Mouse (Mus musculus) ES-CJ7 (cell line): ENCODE data around the gene Tbx10.
"Not testable (repeated sequence)": the region's sequence is repeated elsewhere in the genome, so short reads cannot be mapped to it uniquely, and the experiment has no call there.

Experiments used
- DNase-seq: peaks from one replicate; pipeline ENCODE4 v3.0.0; 2011; ENCODE audit warnings: low read depth, low spot score

Gene Tbx10

GRCm38 (mm10) chr19:3992416-3992815 is at the start of gene Tbx10:
Gene Tbx10 (plus strand): TSS chr19:3992752.
- no peak for DNase-seq

DNA sequence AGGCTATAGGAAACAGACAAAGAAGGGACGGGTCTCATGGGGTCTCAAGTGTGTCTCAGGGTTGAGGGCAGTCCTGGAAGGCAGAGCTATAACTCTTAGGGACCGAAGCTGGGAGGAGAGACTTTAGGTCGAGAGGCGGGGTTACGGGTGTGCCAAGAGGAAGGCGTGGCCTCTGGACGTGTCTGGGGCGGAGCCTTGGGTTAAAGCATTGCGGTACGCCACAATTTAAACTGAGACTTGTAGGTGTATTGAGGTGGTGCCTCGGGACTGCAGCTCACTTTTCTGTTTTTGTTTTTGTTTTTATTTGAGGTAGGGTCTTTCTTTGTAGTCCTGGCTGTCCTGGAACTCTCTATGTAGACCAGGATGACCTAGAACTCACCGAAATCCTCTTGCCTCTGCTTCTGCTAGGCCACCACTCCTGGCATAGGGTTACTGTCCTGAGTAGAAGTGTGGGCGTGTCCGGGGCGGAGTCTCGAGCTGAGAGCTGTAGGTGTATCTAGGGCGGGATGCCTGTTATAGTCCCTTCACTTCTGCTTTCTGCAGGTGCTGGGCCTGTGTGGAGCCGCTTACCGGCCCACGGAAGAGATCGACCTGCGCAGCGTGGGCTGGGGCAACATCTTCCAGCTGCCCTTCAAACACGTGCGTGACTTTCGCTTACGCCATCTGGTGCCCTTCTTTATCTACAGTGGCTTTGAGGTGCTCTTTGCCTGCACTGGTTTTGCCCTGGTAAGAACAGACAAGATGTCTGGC is 49.4 kb upstream of the Tbx10 start:
- DNase-seq: peak; percentile 85

- no peak for DNase-seq
These were observed 46.5 kb upstream of the Tbx10 start for GRCm38 (mm10) chr19:3945872-3946564.

DNA sequence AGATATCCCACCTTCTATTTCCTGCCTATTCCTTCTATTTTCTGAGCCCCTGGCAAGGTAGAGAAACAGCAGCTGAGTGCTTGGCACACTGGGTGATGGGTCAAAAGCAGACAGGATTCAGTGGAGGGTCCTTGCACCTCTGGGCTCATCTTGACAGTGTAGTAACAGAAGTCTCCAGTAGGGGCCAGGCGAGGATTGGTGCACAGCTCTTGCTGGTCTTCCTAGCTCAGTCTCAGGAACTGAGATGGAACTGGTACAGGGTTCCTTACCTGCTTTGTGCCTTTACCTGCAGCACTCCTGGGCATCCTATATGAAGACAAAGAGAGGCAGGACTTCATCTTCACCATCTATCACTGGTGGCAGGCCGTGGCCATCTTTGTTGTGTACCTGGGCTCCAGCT is 45.8 kb upstream of the Tbx10 start:
- DNase-seq: peak; percentile 79

DNA sequence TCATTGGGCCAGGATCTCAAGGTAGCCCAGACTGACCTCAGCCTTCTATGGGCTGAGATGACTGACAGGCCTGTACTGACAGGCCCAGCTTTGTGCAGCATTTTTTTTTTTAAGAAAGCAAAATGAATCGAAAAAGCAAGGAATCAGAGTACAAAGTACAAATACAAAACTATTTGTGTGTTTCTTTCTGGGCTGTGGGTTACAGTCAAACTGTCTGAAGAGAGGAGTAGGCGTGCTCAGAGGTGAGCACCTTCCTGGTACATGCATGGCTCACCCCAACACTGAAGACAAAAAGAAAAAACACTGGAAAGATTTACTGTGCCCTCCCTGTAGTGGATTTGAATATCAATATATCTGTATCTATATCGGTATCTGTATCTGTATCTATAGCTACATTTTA is 44.7 kb upstream of the Tbx10 start:
- no peak for DNase-seq

DNA sequence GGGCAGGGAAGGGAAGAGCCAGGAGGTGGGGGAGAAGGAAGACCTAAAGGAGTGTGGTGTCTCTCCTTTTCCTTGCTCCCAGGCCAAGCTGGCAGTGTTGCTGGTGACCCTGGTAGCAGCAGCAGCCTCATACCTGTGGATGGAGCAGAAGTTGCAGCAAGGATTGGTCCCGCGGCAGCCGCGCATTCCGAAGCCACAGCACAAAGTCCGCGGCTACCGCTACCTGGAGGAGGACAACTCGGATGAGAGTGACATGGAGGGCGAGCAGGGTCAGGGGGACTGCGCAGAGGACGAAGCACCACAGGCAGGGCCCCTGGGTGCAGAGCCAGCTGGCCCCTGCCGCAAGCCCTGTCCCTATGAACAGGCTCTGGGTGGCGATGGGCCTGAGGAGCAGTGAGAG is 44.0 kb upstream of the Tbx10 start:
- no peak for DNase-seq

DNA sequence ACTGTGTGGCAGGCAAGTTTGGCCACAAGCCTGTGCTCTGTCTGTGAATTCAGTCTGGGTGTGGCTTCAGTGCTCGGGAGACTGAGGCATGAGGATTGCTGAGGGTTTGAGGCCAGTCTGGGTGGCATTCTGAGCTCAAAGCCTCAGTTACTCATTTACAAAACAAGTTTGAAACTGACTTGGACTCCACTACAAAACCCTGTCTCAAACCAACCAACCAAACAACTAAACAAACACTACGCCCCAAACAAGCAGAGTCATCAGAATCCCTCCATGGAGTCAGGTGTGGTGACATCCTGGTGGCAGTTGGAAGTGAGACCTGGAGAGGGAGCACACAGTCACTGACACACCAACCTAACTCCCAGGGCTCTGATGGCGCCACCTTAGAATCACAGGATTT is 42.2 kb upstream of the Tbx10 start:
- DNase-seq: no peak

DNA sequence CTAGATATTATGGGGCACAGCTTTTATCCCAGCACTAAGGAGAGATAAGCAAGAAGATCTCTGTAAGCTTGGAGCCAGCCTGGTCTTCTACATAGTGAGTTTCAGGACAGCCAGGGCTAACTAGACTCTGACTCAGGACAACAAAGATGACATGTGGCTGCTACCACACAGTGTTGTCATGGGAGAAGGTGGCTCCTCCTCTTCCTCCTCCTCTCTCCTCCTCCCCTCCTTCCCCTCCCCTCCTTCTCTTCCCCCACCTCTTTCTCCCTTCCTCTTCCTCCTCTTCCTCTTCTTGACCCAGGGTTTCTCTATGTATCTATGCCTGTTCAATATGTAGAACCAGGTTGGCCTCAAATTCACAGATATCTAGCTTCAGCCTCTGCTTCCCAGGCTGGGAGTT is 41.1 kb upstream of the Tbx10 start:
- DNase-seq: no peak

- DNase-seq: no peak
These were observed 40.5 kb upstream of the Tbx10 start for GRCm38 (mm10) chr19:3952099-3952498.

- DNase-seq: no peak
These were observed 37.5 kb upstream of the Tbx10 start for GRCm38 (mm10) chr19:3955033-3955432.

GRCm38 (mm10) chr19:3955804-3956203 is 36.7 kb upstream of the Tbx10 start:
- no peak for DNase-seq

DNA sequence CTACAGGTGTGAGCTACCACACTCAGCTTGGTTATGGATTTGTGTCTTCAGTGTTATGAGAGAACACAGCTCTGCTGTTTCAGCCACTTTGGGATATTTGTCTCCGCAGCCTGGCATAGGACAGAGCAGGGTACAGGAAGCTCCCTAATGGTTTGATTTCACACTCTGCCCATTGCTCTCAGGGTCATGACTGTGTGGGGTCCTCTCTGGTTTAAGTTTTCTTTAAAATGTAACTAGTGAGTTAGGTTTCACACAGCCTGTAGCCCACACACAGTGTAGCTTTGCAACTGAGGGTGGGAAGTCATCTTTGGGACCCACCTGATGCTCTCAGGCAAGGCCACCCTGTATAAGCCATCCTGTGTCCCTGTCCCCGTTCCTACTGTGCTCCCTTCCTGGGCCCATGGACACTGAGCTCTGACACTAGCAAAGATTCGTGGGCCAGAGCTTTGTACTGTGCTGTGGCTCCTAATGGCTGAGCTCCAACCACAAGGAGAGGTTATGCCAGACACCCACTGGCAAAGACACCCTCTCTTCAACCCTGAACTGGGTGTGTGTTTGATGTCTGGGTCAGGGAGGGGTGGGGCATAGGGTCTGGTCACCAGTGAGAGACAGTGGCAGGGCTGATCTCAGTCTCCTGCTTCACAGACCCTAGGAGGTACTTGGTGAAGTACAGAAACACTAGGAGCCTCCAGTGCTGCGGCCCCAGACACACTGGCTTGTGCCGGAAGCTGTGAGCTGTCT is 35.1 kb upstream of the Tbx10 start:
- DNase-seq: not testable (repeated sequence)

DNA sequence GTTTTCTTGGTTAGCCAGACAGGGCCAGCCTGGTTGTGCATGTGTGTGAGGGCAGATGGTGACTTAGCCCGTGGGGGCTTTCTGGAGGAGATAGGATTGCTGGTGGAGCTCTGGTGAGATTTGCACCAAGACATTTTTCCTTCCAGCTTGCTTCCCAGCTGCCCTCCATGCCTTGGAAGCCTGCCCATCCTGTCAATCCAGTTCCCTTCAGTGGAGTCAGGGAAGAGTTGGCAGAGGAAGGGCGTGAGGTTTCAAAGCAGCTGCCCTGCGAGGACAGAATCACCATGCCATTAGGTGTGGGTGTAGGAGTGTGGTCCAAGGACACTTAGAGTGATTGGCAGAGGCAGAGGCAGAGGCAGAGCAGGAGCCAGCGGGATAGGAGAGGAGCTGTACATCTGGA is 34.1 kb upstream of the Tbx10 start, which contains the start of gene Aldh3b3:
Aldh3b3 (plus strand) TSS at position 176 of the 400 bp plus-strand sequence.
- no peak for DNase-seq

GRCm38 (mm10) chr19:3959030-3959429 is 33.5 kb upstream of the Tbx10 start:
- DNase-seq: no peak

- no peak for DNase-seq
These were observed 32.3 kb upstream of the Tbx10 start for GRCm38 (mm10) chr19:3960211-3960610.

DNA sequence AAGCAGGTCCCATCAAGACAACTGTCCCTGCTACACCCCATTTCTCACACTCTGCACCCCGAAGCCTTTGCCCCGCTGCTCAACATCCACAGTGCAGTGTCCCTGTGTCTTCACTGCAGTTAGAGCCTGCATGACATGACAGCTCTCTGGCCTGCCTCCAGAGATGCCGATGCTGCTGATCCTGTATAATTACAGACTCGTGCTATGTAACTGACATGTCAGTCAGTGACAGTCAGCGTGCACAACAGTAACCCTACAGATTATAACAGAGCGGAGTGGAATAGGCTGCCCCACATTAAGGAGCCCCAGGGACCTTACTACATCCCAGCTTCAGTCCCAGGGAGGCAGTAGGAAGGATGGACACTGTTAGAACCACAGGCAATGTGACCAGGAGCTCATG is 30.7 kb upstream of the Tbx10 start:
- not testable (repeated sequence) for DNase-seq

DNA sequence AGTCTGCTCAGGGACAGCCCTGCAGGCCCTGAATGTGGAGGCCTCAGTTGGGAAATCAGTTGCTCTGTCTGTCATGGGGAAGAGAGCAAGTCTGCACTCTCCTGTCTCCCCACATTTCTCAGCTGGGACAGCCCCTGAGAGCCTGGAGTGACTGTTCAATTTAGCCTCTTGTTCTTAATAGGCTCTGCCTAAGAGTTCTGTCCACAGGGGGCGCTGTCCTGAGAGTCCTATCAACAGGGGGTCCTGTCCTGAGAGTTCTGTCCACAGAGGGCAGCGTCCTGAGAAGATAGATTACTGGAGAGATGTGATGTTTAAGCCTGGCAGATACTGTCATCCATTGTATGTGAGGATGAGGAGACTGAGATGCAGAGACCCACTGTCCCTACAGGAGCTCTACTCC is 30.1 kb upstream of the Tbx10 start:
- DNase-seq: peak; percentile 58

DNA sequence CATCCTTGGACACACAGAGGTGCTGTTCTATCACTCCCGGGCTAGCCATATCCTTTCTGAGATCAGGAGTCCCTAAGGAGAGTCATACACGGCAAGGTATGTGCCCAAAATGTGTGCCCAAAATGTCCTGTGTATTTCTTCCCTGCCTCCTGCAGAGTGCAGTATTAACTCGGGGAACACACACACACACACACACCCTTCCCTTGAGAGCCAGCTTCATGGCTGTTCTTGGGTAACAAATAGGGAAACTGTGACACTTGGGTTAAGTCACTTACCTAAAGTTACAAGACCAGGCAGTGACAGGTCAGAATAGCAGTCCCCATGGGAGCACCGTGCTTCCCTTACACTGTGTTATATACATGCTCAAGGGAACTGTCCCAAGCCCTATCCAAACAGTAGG is 28.5 kb upstream of the Tbx10 start:
- DNase-seq: no peak

GRCm38 (mm10) chr19:3966330-3967075 is 26.0 kb upstream of the Tbx10 start:
- DNase-seq: peak; percentile 52

- no peak for DNase-seq
These were observed 25.3 kb upstream of the Tbx10 start for GRCm38 (mm10) chr19:3967258-3967657.

GRCm38 (mm10) chr19:3972229-3972628 is 20.3 kb upstream of the Tbx10 start, which contains the start of gene Aldh3b2:
Gene Aldh3b2 (plus strand): TSS chr19:3972328.
- peak; percentile 36 for DNase-seq

DNA sequence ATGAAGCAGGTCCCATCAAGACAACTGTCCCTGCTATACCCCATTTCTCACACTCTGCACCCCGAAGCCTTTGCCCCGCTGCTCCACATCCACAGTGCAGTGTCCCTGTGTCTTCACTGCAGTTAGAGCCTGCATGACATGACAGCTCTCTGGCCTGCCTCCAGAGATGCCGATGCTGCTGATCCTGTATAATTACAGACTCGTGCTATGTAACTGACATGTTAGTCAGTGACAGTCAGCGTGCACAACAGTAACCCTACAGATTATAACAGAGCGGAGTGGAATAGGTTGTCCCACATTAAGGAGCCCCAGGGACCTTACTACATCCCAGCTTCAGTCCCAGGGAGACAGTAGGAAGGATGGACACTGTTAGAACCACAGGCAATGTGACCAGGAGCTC is 17.9 kb upstream of the Tbx10 start:
- not testable (repeated sequence) for DNase-seq
